Mouse (Mus musculus) bone marrow macrophage, adult 2 months (primary cell): Measurements from ENCODE around the gene Baiap2l2.

Experiments
- CTCF ChIP-seq: IDR thresholded peaks from 2 replicates; pipeline ENCODE4 v1.5.1; 2012; ENCODE audit warnings: low read depth, mild to moderate bottlenecking, low read length, moderate library complexity
- POLR2A ChIP-seq: IDR thresholded peaks from 2 replicates; pipeline ENCODE4 v1.6.1; 2012; ENCODE audit warnings: mild to moderate bottlenecking, low read depth, low read length, borderline replicate concordance

DNA sequence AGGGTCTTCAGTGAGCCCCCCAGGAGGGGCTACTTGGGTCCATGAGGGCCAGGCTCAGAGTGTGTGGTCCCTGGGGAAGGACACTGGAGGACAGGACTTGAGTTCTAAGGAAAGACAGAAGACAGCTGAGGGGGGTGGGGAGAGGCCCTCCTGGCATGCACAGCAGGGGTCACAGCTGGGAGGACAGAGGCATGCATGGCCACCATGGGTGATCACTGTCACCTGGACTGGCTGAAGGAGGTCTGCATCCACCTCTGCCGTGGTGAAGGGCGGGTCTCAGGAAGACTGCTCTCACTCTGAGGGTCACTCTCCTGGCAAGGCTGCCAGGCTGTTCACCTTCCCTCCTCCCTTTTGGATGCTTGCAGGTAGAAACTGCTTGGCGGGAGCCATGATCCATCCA is 39.0 kb upstream of the Baiap2l2 start:
- TF ChIP-seq CTCF = no peak
- TF ChIP-seq POLR2A = no peak
